Mouse (Mus musculus) ES-Bruce4 (cell line): ENCODE measurements at regions not wholly inside any gene's neighbourhood (a gene's known extent, or its start where the extent isn't known, plus 50 kb on each side); places are given as distances from the start of the nearest gene placed in this dataset.

Source experiments
- H3K27ac ChIP-seq: 2 replicates; pipeline ENCODE4 v1.5.1; 2012; ENCODE audit warnings: low read length, inconsistent platforms; ENCODE audit not compliant: insufficient read depth
- H3K27me3 ChIP-seq: 2 replicates; pipeline ENCODE4 v1.6.1; 2012; ENCODE audit warnings: mild to moderate bottlenecking, low read length, inconsistent platforms; ENCODE audit not compliant: control insufficient read depth, poor library complexity, insufficient read depth, severe bottlenecking
- H3K36me3 ChIP-seq: 2 replicates; pipeline ENCODE4 v1.6.1; 2012; ENCODE audit warnings: inconsistent platforms, mild to moderate bottlenecking, low read length, moderate library complexity; ENCODE audit not compliant: control insufficient read depth, poor library complexity, insufficient read depth, severe bottlenecking
- H3K4me1 ChIP-seq: one replicate; pipeline ENCODE4 v1.8.1; 2011; ENCODE audit warnings: low read length; ENCODE audit not compliant: control insufficient read depth, insufficient read depth
- H3K4me3 ChIP-seq: 2 replicates; pipeline ENCODE4 v1.5.1; 2011; ENCODE audit warnings: low read depth, mild to moderate bottlenecking, low read length
- H3K9ac ChIP-seq: 2 replicates; pipeline ENCODE4 v1.6.1; 2012; ENCODE audit warnings: low read depth, mild to moderate bottlenecking, inconsistent platforms; ENCODE audit not compliant: poor library complexity, severe bottlenecking
- H3K9me3 ChIP-seq: replicated peaks from 2 replicates; pipeline ENCODE4 v1.6.1; 2012; ENCODE audit warnings: mild to moderate bottlenecking, low read length, inconsistent platforms; ENCODE audit not compliant: control insufficient read depth, poor library complexity, insufficient read depth, severe bottlenecking
- CTCF ChIP-seq: IDR thresholded peaks from one replicate; pipeline ENCODE4 v1.8.1; 2011; ENCODE audit warnings: low read depth, low read length
- EP300 ChIP-seq: IDR thresholded peaks from 2 replicates; pipeline ENCODE4 v1.6.1; 2011; ENCODE audit warnings: low read depth, low read length; ENCODE audit not compliant: insufficient read depth
- POLR2A ChIP-seq: IDR thresholded peaks from one replicate; pipeline ENCODE4 v1.8.1; 2011; ENCODE audit warnings: low read length; ENCODE audit not compliant: insufficient read depth

GRCm38 (mm10) chr9:85520941-85521340 lies 193.8 kb upstream of the Tent5a start:
- no peak for TF ChIP-seq POLR2A
- no peak for TF ChIP-seq EP300
- no peak for TF ChIP-seq CTCF
- Histone ChIP-seq H3K27me3 (no peaks in the 10 kb centered on the region), H3K4me1 (no peaks in the 10 kb centered on the region)

GRCm38 (mm10) chr9:85499006-85499405 lies 171.9 kb upstream of the Tent5a start:
- Histone ChIP-seq H3K9ac (no peak overlapping the region), H3K4me3 (no peak overlapping the region), H3K27ac (no peak overlapping the region), H3K27me3 (no peaks in the 10 kb centered on the region), H3K4me1 (no peaks in the 10 kb centered on the region), H3K9me3 (no peaks in the 10 kb centered on the region), H3K36me3 (no peaks in the 10 kb centered on the region)
- TF ChIP-seq EP300 (no peak), POLR2A (no peak), CTCF (no peak)

More at GRCm38 (mm10) chr9:85520941-85521340, 193.8 kb upstream of the Tent5a start:
- Histone ChIP-seq H3K9me3 (no peaks in the 10 kb centered on the region), H3K4me3 (no peak overlapping the region), H3K9ac (no peak overlapping the region), H3K36me3 (no peaks in the 10 kb centered on the region), H3K27ac (no peak overlapping the region)

GRCm38 (mm10) chr9:85497348-85497747 lies 170.2 kb upstream of the Tent5a start:
- TF ChIP-seq POLR2A, result no peak
- no peak for TF ChIP-seq CTCF
- TF ChIP-seq EP300, result no peak
- Histone ChIP-seq H3K27ac (no peak overlapping the region), H3K9ac (no peak overlapping the region), H3K9me3 (no peaks in the 10 kb centered on the region), H3K4me1 (no peaks in the 10 kb centered on the region), H3K36me3 (no peaks in the 10 kb centered on the region), H3K4me3 (no peak overlapping the region), H3K27me3 (no peaks in the 10 kb centered on the region)

- no peaks in the 10 kb centered on the region for H3K27me3 ChIP-seq
- no peak overlapping the region for H3K4me3 ChIP-seq
- no peak overlapping the region for H3K9ac ChIP-seq
- no peak for TF ChIP-seq CTCF
- no peak for TF ChIP-seq POLR2A
- H3K9me3 ChIP-seq, result no peaks in the 10 kb centered on the region
- no peak overlapping the region for H3K27ac ChIP-seq
- H3K36me3 ChIP-seq, result no peaks in the 10 kb centered on the region
- no peaks in the 10 kb centered on the region for H3K4me1 ChIP-seq
Observed at GRCm38 (mm10) chr9:85496506-85497239, 169.5 kb upstream of the Tent5a start.

- Histone ChIP-seq H3K4me3 (no peak overlapping the region), H3K9ac (no peak overlapping the region), H3K27ac (no peak overlapping the region), H3K27me3 (no peaks in the 10 kb centered on the region), H3K4me1 (no peaks in the 10 kb centered on the region), H3K9me3 (no peaks in the 10 kb centered on the region), H3K36me3 (no peaks in the 10 kb centered on the region)
- no peak for TF ChIP-seq POLR2A
- TF ChIP-seq CTCF, result no peak
- TF ChIP-seq EP300, result no peak
Observed at GRCm38 (mm10) chr9:85495056-85495455, 167.9 kb upstream of the Tent5a start.

GRCm38 (mm10) chr9:85493760-85494159 lies 166.6 kb upstream of the Tent5a start:
- H3K4me1 ChIP-seq, result no peaks in the 10 kb centered on the region
- TF ChIP-seq EP300 (no peak), POLR2A (no peak), CTCF (no peak)
- H3K36me3 ChIP-seq, result no peaks in the 10 kb centered on the region
- H3K4me3 ChIP-seq, result no peak overlapping the region
- H3K9me3 ChIP-seq, result no peaks in the 10 kb centered on the region
- no peak overlapping the region for H3K27ac ChIP-seq
- no peaks in the 10 kb centered on the region for H3K27me3 ChIP-seq
- H3K9ac ChIP-seq, result no peak overlapping the region
